Mouse (Mus musculus) thymus, adult 2 months (tissue): ENCODE measurements around the gene Hoxc10.

Source experiments
- CTCF ChIP-seq: fragments of 200-500 bp; IDR thresholded peaks from 2 replicates; pipeline ENCODE4 v1.5.1; 2012; ENCODE audit warnings: mild to moderate bottlenecking, control low read depth, low read length, moderate library complexity, borderline replicate concordance; ENCODE audit not compliant: control insufficient read depth, poor library complexity, insufficient read depth; ENCODE audit errors: extremely low read depth
- POLR2A ChIP-seq: fragments of 200-500 bp; IDR thresholded peaks from 2 replicates; pipeline ENCODE4 v1.6.1; 2012; ENCODE audit warnings: mild to moderate bottlenecking, low read length, control low read depth, moderate library complexity; ENCODE audit not compliant: control insufficient read depth, poor library complexity, insufficient read depth; ENCODE audit errors: extremely low read depth

DNA sequence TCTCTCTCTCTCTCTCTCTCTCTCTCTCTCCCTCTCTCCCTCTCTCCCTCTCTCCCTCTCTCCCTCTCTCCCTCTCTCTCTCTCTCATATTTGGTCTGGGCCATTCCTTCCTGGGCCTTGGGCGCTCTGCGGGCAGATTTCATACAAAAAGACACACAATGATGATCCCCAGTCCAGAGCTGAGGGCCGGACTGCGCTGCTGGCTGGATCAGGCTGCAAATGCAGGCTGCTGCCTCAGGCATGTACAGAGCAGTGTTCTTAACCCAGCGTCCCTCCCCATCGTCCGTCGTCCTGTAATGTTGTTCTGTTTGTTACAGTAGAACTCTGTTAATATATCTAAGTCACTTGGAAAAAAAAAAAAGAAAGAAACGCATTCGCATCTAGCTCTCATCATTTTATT is 17.9 kb downstream of the Hoxc10 start:
- no peak for TF ChIP-seq CTCF
- TF ChIP-seq POLR2A = no peak
